ENCODE assay signal across 27 mouse cellular contexts in the genomic region with DNA sequence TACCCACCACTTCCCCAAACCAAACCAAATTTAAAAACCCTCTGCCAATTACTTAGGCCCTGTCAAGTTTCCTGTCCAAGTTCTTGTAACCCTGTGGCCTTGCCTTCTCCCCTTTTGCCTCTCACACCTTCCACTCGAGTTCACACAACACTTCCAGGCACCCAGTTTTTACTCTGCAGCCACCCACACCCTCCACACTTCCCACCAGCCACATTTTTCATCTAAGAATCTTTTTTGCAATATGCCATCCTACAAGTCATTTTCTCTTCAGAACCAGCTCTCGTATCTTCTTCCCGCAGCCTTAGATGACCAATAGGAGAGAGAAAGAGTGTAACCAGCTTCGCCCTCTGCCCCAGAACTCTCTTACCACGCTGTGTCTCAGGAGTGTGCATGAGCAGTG. TPM values are rescaled to one million over a fixed set of nuclear protein-coding genes. Genes with fewer than 3 reads are reported as not detected.
A peak's percentile ranks its signal among the peaks of the same experiment; 100 is the strongest.
DNase-seq lines count a peak whose midpoint lies in the region; ATAC-seq and TF ChIP-seq lines count a peak whose summit lies in the region.
"Had no signal": no experiment of that assay in that cellular context is flagged by ENCODE, and none has a peak within 500 bp of the region (broad histone marks: within the 10 kb centered on the region; RNA-seq: fewer than 3 reads in every experiment).

No protein-coding gene starts in this region.

- H3K4me3 ChIP-seq in forebrain, embryonic 15.5 days: no peak overlapping the region
- H3K4me3 ChIP-seq in forebrain, embryonic 11.5 days (ENCODE audit: low read depth, low read length): no peak overlapping the region
- no peak overlapping the region for H3K4me3 ChIP-seq in layer of hippocampus, adult 2 months
- H3K4me3 ChIP-seq in liver, embryonic 13.5 days (replicated peaks): no peak overlapping the region
- H3K4me3 ChIP-seq in liver, embryonic 11.5 days (ENCODE audit: low read depth, low read length): no peak overlapping the region
- H3K4me3 ChIP-seq: embryonic facial prominence, embryonic 12.5 days; embryonic facial prominence, embryonic 15.5 days; forebrain, embryonic 12.5 days; heart, embryonic 12.5 days; heart, embryonic 15.5 days; hindbrain, embryonic 10.5 days; hindbrain, embryonic 13.5 days had no signal

- peak overlapping the region; percentile 16; the same call in 1 of the 2 replicates for H3K27ac ChIP-seq in forebrain, embryonic 15.5 days (replicated peaks)
- no peak overlapping the region for H3K27ac ChIP-seq in forebrain, embryonic 11.5 days (ENCODE audit: low read depth, low read length)
- H3K27ac ChIP-seq in layer of hippocampus, adult 2 months: peak overlapping the region; percentile 43; the same call in 1 of the 2 replicates
- H3K27ac ChIP-seq in liver, embryonic 13.5 days: peak overlapping the region; percentile 29; the same call in 1 of the 2 replicates
- no peak overlapping the region for H3K27ac ChIP-seq in liver, embryonic 11.5 days (ENCODE audit: low read depth, low read length)
- H3K27ac ChIP-seq: embryonic facial prominence, embryonic 12.5 days; embryonic facial prominence, embryonic 15.5 days; forebrain, embryonic 12.5 days; heart, embryonic 15.5 days; hindbrain, embryonic 10.5 days; hindbrain, embryonic 13.5 days had no signal

- no peak for DNase-seq in forebrain, embryonic 11.5 days (ENCODE audit: low spot score)
- DNase-seq in layer of hippocampus, adult 2 months (ENCODE audit: low spot score in 2 of 2): no peak
- DNase-seq in layer of hippocampus, adult 11-12 months (ENCODE audit: low spot score): no peak
- DNase-seq in liver, embryonic 13.5 days: no peak
- no peak for DNase-seq in liver, embryonic 11.5 days (ENCODE audit: low spot score)
- peak; percentile 44 to 57 for DNase-seq in right cerebral cortex, adult 2 months (ENCODE audit: low spot score in 2 of 2)
- DNase-seq in right cerebral cortex, postnatal 10 days (ENCODE audit: low spot score in 2 of 2): no peak
- DNase-seq: adrenal gland, postnatal 10 days; adrenal gland, postnatal 36 days; cerebellum, adult 11 months; cerebellum, adult 2 months; cerebellum, adult 9-11 months; gastrocnemius, postnatal 25 days; heart, adult 18-20 months; heart, postnatal 10 days; heart, postnatal 36 days had no signal

- TF ChIP-seq CTCF in layer of hippocampus, adult 2 months (conservative IDR thresholded peaks at IDR 0.05): no peak

- H3K9me3 ChIP-seq in forebrain, embryonic 15.5 days: no peaks in the 10 kb centered on the region
- H3K9me3 ChIP-seq in forebrain, embryonic 11.5 days (ENCODE audit: control insufficient read depth, low read length): no peaks in the 10 kb centered on the region
- no peaks in the 10 kb centered on the region for H3K9me3 ChIP-seq in liver, embryonic 13.5 days (replicated peaks)
- no peaks in the 10 kb centered on the region for H3K9me3 ChIP-seq in liver, embryonic 11.5 days (ENCODE audit: control insufficient read depth, low read length)
- H3K9me3 ChIP-seq: embryonic facial prominence, embryonic 12.5 days; embryonic facial prominence, embryonic 15.5 days; forebrain, embryonic 12.5 days; heart, embryonic 12.5 days; heart, embryonic 15.5 days; hindbrain, embryonic 10.5 days; hindbrain, embryonic 13.5 days had no signal

- peaks cover 5% of the 10 kb centered on the region; the same call in 1 of the 2 replicates for H3K36me3 ChIP-seq in forebrain, embryonic 15.5 days
- H3K36me3 ChIP-seq in forebrain, embryonic 11.5 days (ENCODE audit: control insufficient read depth, insufficient read depth, low read length): no peaks in the 10 kb centered on the region
- H3K36me3 ChIP-seq in liver, embryonic 13.5 days: peaks cover 14% of the 10 kb centered on the region
- no peaks in the 10 kb centered on the region for H3K36me3 ChIP-seq in liver, embryonic 11.5 days (ENCODE audit: control insufficient read depth, insufficient read depth, low read length)
- H3K36me3 ChIP-seq: embryonic facial prominence, embryonic 12.5 days; embryonic facial prominence, embryonic 15.5 days; hindbrain, embryonic 10.5 days had no signal

- no peaks in the 10 kb centered on the region for H3K27me3 ChIP-seq in forebrain, embryonic 15.5 days
- no peaks in the 10 kb centered on the region for H3K27me3 ChIP-seq in forebrain, embryonic 11.5 days (ENCODE audit: control insufficient read depth, insufficient read depth, low read length)
- no peaks in the 10 kb centered on the region for H3K27me3 ChIP-seq in liver, embryonic 13.5 days
- no peaks in the 10 kb centered on the region for H3K27me3 ChIP-seq in liver, embryonic 11.5 days (replicated peaks; ENCODE audit: control insufficient read depth, insufficient read depth, low read length)
- H3K27me3 ChIP-seq: embryonic facial prominence, embryonic 12.5 days; embryonic facial prominence, embryonic 15.5 days; forebrain, embryonic 12.5 days; heart, embryonic 12.5 days; heart, embryonic 15.5 days; hindbrain, embryonic 13.5 days; Patski had no signal

- WGBS in forebrain, embryonic 15.5 days: 89% methylated on average over 5 of the region's 5 CpGs
- WGBS in forebrain, embryonic 11.5 days: 93% methylated on average over 5 of the region's 5 CpGs
- 82% methylated on average over 5 of the region's 5 CpGs for WGBS in liver, embryonic 13.5 days (ENCODE audit: insufficient replicate concordance)
- 88% methylated on average over 5 of the region's 5 CpGs for WGBS in liver, embryonic 11.5 days

- peaks cover 11% of the 10 kb centered on the region for H3K4me1 ChIP-seq in forebrain, embryonic 15.5 days
- no peaks in the 10 kb centered on the region for H3K4me1 ChIP-seq in forebrain, embryonic 11.5 days (replicated peaks; ENCODE audit: control insufficient read depth, insufficient read depth, low read length)
- H3K4me1 ChIP-seq in liver, embryonic 13.5 days (replicated peaks): peaks cover 53% of the 10 kb centered on the region
- peaks cover 17% of the 10 kb centered on the region for H3K4me1 ChIP-seq in liver, embryonic 11.5 days (replicated peaks; ENCODE audit: control insufficient read depth, insufficient read depth, low read length)
- H3K4me1 ChIP-seq: embryonic facial prominence, embryonic 12.5 days; embryonic facial prominence, embryonic 15.5 days; forebrain, embryonic 12.5 days; heart, embryonic 15.5 days; hindbrain, embryonic 10.5 days; hindbrain, embryonic 13.5 days had no signal

- ATAC-seq in forebrain, embryonic 15.5 days (replicated peaks): no peak
- ATAC-seq in forebrain, embryonic 11.5 days (replicated peaks; ENCODE audit: low FRiP score): no peak
- no peak for ATAC-seq in liver, embryonic 13.5 days (ENCODE audit: low read depth)
- no peak for ATAC-seq in liver, embryonic 11.5 days (replicated peaks; ENCODE audit: low FRiP score)
- ATAC-seq: forebrain, embryonic 16.5 days; hindbrain, embryonic 16.5 days; Patski had no signal

- no peak overlapping the region for H3K9ac ChIP-seq in forebrain, embryonic 15.5 days (replicated peaks)
- no peak overlapping the region for H3K9ac ChIP-seq in forebrain, embryonic 11.5 days (ENCODE audit: low read length)
- H3K9ac ChIP-seq in liver, embryonic 13.5 days: no peak overlapping the region
- H3K9ac ChIP-seq in liver, embryonic 11.5 days (ENCODE audit: low read depth, low read length): no peak overlapping the region
- H3K9ac ChIP-seq: embryonic facial prominence, embryonic 12.5 days; embryonic facial prominence, embryonic 15.5 days; forebrain, embryonic 12.5 days; heart, embryonic 12.5 days; heart, embryonic 15.5 days; hindbrain, embryonic 13.5 days had no signal

- H3K4me2 ChIP-seq in forebrain, embryonic 15.5 days (replicated peaks): no peak overlapping the region
- no peak overlapping the region for H3K4me2 ChIP-seq in forebrain, embryonic 11.5 days (ENCODE audit: low read depth, low read length, severe bottlenecking)
- H3K4me2 ChIP-seq in liver, embryonic 13.5 days: no peak overlapping the region
- no peak overlapping the region for H3K4me2 ChIP-seq in liver, embryonic 11.5 days
- H3K4me2 ChIP-seq: embryonic facial prominence, embryonic 12.5 days; embryonic facial prominence, embryonic 15.5 days; forebrain, embryonic 12.5 days; heart, embryonic 12.5 days; heart, embryonic 15.5 days; hindbrain, embryonic 13.5 days had no signal

RNA-seq across cellular contexts. Expression of gene Ndrg3, which starts 37.4 kb away (rescaled TPM):
- polyA plus RNA-seq in forebrain, embryonic 15.5 days (2015; fragmentation: Nextera tagmentation; extraction: Ambion mirVana): 121 and 123 TPM in 2 replicates
- 51.1 and 51.5 TPM in 2 replicates for polyA plus RNA-seq in forebrain, embryonic 11.5 days (2014; fragmentation: Nextera tagmentation; extraction: Ambion mirVana)
- total RNA-seq in layer of hippocampus, adult 2 months (2021): 100 to 1,000 TPM; 416 to 430 TPM
- polyA plus RNA-seq in liver, embryonic 13.5 days (2015; fragmentation: Nextera tagmentation; extraction: Ambion mirVana): 41.1 and 45.2 TPM in 2 replicates
- polyA plus RNA-seq in liver, embryonic 11.5 days (2014; fragmentation: Nextera tagmentation; extraction: Ambion mirVana): 58.9 and 68.3 TPM in 2 replicates

RNA-seq across cellular contexts. Expression of gene Dsn1, which starts 52.5 kb away (rescaled TPM):
- polyA plus RNA-seq in forebrain, embryonic 15.5 days (2015; fragmentation: Nextera tagmentation; extraction: Ambion mirVana): 21.7 and 23.1 TPM in 2 replicates
- 59.1 and 64.4 TPM in 2 replicates for polyA plus RNA-seq in forebrain, embryonic 11.5 days (2014; fragmentation: Nextera tagmentation; extraction: Ambion mirVana)
- 1 to 10 TPM; 2.8 to 3.7 TPM for total RNA-seq in layer of hippocampus, adult 2 months (2021)
- polyA plus RNA-seq in liver, embryonic 13.5 days (2015; fragmentation: Nextera tagmentation; extraction: Ambion mirVana): 29.7 and 37.3 TPM in 2 replicates
- 45.0 and 45.7 TPM in 2 replicates for polyA plus RNA-seq in liver, embryonic 11.5 days (2014; fragmentation: Nextera tagmentation; extraction: Ambion mirVana)

Comparison
In these comparisons a context has a peak if more than half of its experiments do, and no peak if none do; other contexts are left out.
1. H3K27ac ChIP-seq: peak in forebrain, embryonic 15.5 days (single experiment), layer of hippocampus, adult 2 months (single experiment) and liver, embryonic 13.5 days (single experiment); none in forebrain, embryonic 11.5 days (single experiment) and liver, embryonic 11.5 days (single experiment).
2. DNase-seq: peak in right cerebral cortex, adult 2 months (2 of 2); none in forebrain, embryonic 11.5 days (single experiment), layer of hippocampus, adult 2 months (0 of 2), layer of hippocampus, adult 11-12 months (single experiment), liver, embryonic 13.5 days (single experiment), liver, embryonic 11.5 days (single experiment) and right cerebral cortex, postnatal 10 days (0 of 2).